Mouse (Mus musculus): ENCODE results near the gene Phtf2. TPM values are rescaled to one million over a fixed set of nuclear protein-coding genes. Genes with fewer than 3 reads are reported as not detected.

Phtf2 gene
- polyA plus RNA-seq, 1 experiment, result 10.2 TPM

DNA sequence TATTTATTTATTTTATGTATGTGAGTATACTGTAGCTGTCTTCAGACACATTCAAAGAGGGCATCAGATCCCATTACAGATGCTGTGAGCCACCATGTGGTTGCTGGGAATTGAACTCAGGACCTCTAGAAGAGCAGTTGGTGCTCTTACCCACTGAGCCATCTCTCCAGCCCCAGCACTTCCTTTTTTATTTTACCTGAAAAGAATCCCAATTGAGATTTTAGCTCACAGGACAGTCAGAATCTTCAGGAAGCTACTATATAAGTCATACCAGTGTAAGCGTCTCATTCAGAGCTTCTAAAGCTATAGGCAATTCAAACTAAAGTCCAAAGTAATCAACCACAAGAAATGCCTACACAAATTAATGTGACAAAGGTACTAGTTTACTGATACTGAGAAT, 47.5 kb downstream of the Phtf2 start:
- Histone ChIP-seq H3K27me3 (ENCODE audit: control insufficient read depth, insufficient read depth, low read length) (no peaks in the 10 kb centered on the region), H3K4me1 (ENCODE audit: control insufficient read depth, insufficient read depth, low read length) (no peaks in the 10 kb centered on the region), H3K4me3 (replicated peaks; ENCODE audit: insufficient read depth, low read depth, low read length) (no peak overlapping the region), H3K27ac (ENCODE audit: insufficient read depth, low read length) (no peak overlapping the region)
- no peak for DNase-seq
- 96% methylated on average over 1 of the region's 1 CpGs for WGBS
- TF ChIP-seq POLR2A (IDR thresholded peaks at IDR 0.05; ENCODE audit: borderline replicate concordance, insufficient read depth, low read length), result no peak
- no peak for TF ChIP-seq CTCF (IDR thresholded peaks at IDR 0.05; ENCODE audit: borderline replicate concordance, insufficient read depth, low read depth, low read length)

DNA sequence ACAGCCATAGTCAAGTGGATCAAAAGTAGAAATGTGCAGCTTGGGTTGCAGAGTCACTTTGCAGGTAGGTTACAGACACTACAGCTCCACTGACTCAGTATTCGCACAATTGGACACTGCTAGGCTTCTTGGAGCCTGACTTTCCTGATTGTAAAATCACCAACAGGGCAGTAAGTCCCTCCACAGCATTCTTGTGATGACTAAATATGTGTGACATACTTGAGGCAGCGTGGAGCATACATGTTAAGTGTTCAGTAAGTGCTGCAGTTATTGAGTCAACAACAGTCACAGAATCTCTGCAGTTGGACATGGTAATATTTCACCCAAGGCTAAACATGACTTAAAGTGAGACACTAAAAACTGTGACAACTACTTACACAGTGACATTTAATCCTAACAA, 50.5 kb downstream of the Phtf2 start:
- TF ChIP-seq CTCF (IDR thresholded peaks at IDR 0.05; ENCODE audit: borderline replicate concordance, insufficient read depth, low read depth, low read length) (no peak), POLR2A (IDR thresholded peaks at IDR 0.05; ENCODE audit: borderline replicate concordance, insufficient read depth, low read length) (no peak)
- no peak for DNase-seq
- WGBS, result 95% methylated on average over 2 of the region's 2 CpGs
- H3K27ac ChIP-seq (ENCODE audit: insufficient read depth, low read length), result no peak overlapping the region
- H3K4me3 ChIP-seq (replicated peaks; ENCODE audit: insufficient read depth, low read depth, low read length), result no peak overlapping the region
- no peaks in the 10 kb centered on the region for H3K27me3 ChIP-seq (ENCODE audit: control insufficient read depth, insufficient read depth, low read length)
- no peaks in the 10 kb centered on the region for H3K4me1 ChIP-seq (ENCODE audit: control insufficient read depth, insufficient read depth, low read length)

DNA sequence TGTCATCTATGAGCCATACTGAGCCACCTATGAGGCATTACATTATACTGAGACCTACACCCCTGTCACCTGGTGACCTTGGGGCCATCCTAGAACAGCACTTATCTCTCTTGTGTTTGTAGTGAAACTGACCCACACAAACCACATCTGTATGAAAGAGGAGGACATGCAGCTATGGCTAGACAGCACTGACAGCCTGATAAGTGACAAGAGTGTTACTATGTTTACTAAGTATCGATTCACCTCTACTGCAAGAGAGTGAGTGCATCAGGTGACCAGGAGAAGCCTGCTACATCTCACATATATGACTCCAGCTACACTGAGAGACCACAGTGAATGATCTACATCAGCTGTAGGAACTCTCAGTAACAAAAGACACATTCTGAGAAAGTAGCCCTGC, 51.2 kb downstream of the Phtf2 start:
- no peaks in the 10 kb centered on the region for H3K4me1 ChIP-seq (ENCODE audit: control insufficient read depth, insufficient read depth, low read length)
- no peak for TF ChIP-seq POLR2A (IDR thresholded peaks at IDR 0.05; ENCODE audit: borderline replicate concordance, insufficient read depth, low read length)
- no peak for TF ChIP-seq CTCF (IDR thresholded peaks at IDR 0.05; ENCODE audit: borderline replicate concordance, insufficient read depth, low read depth, low read length)
- WGBS, result 100% methylated on average over 1 of the region's 1 CpGs
- no peaks in the 10 kb centered on the region for H3K27me3 ChIP-seq (ENCODE audit: control insufficient read depth, insufficient read depth, low read length)
- no peak overlapping the region for H3K4me3 ChIP-seq (replicated peaks; ENCODE audit: insufficient read depth, low read depth, low read length)
- no peak overlapping the region for H3K27ac ChIP-seq (ENCODE audit: insufficient read depth, low read length)
- no peak for DNase-seq

DNA sequence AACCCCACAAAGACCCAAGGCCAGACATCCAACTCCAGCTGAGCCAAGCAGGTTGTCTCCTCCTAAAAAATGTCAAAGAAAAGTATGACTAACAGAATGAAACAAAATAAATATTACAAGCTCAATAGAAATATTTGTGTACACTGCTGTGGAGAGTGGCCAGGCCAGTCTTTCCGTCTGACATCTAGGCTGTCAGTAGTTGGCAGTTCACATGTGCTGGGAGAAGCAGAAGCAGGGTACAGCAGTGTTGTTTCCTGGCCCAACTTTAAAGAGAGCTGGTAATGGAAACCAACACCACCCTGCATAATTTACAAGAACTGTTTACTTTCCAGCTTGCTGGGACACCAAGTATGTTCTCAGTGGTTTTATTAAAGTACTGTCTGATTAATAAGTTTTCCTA, 60.3 kb downstream of the Phtf2 start:
- TF ChIP-seq POLR2A (IDR thresholded peaks at IDR 0.05; ENCODE audit: borderline replicate concordance, insufficient read depth, low read length) (no peak), CTCF (IDR thresholded peaks at IDR 0.05; ENCODE audit: borderline replicate concordance, insufficient read depth, low read depth, low read length) (no peak)
- H3K4me3 ChIP-seq (replicated peaks; ENCODE audit: insufficient read depth, low read depth, low read length), result no peak overlapping the region
- WGBS, result 61% methylated on average over 1 of the region's 1 CpGs

DNA sequence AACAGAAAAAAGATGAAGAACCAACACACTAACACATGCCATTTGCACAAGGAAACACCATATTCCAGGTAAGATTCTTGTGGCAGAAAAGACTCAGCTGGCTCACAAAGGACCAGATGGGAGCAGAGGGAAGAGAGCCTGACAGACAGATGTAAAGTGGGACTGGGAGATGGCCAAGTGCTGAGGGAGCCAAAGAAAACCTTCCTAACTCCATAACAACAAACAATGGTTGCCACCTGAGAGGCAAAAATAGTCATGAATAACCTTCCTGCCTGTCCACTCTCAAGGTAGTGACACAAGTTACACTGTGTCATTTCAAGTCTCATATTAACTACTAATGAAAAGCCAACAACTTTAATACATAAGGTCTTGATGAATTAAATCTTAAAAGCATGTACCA, 60.8 kb downstream of the Phtf2 start:
- Histone ChIP-seq H3K4me3 (replicated peaks; ENCODE audit: insufficient read depth, low read depth, low read length) (no peak overlapping the region), H3K27me3 (ENCODE audit: control insufficient read depth, insufficient read depth, low read length) (no peaks in the 10 kb centered on the region), H3K4me1 (ENCODE audit: control insufficient read depth, insufficient read depth, low read length) (no peaks in the 10 kb centered on the region; the same call in 1 of the 2 replicates), H3K27ac (ENCODE audit: insufficient read depth, low read length) (no peak overlapping the region)
- TF ChIP-seq CTCF (IDR thresholded peaks at IDR 0.05; ENCODE audit: borderline replicate concordance, insufficient read depth, low read depth, low read length), result no peak
- no peak for TF ChIP-seq POLR2A (IDR thresholded peaks at IDR 0.05; ENCODE audit: borderline replicate concordance, insufficient read depth, low read length)
- no peak for DNase-seq

More for the DNA sequence above, 60.3 kb downstream of the Phtf2 start:
- no peak overlapping the region for H3K27ac ChIP-seq (ENCODE audit: insufficient read depth, low read length)
- no peaks in the 10 kb centered on the region for H3K27me3 ChIP-seq (ENCODE audit: control insufficient read depth, insufficient read depth, low read length)
- no peaks in the 10 kb centered on the region; the same call in 1 of the 2 replicates for H3K4me1 ChIP-seq (ENCODE audit: control insufficient read depth, insufficient read depth, low read length)
- no peak for DNase-seq

DNA sequence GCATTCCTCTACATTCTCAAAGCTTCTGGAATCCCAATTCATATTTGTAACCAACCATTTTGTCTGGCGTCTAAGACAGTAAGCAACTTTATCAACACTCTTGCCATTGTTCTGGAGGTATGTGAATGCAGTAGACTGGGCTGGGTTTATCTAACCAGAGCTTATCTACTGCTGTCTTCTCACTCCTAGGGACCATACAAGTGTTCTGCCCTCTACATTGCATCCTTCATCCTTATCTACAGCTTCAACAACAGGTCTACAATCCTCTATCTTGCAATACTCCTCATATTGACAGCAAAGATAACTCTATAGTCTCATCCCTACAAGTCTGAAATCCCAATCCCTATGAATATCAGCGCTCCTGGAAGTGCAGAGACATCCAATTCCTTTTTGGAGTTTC, 66.8 kb downstream of the Phtf2 start:
- 98% methylated on average over 2 of the region's 2 CpGs for WGBS
- TF ChIP-seq CTCF (IDR thresholded peaks at IDR 0.05; ENCODE audit: borderline replicate concordance, insufficient read depth, low read depth, low read length) (no peak), POLR2A (IDR thresholded peaks at IDR 0.05; ENCODE audit: borderline replicate concordance, insufficient read depth, low read length) (no peak)
- Histone ChIP-seq H3K4me3 (replicated peaks; ENCODE audit: insufficient read depth, low read depth, low read length) (no peak overlapping the region), H3K4me1 (ENCODE audit: control insufficient read depth, insufficient read depth, low read length) (no peaks in the 10 kb centered on the region), H3K27ac (ENCODE audit: insufficient read depth, low read length) (no peak overlapping the region), H3K27me3 (ENCODE audit: control insufficient read depth, insufficient read depth, low read length) (no peaks in the 10 kb centered on the region)
- no peak for DNase-seq

DNA sequence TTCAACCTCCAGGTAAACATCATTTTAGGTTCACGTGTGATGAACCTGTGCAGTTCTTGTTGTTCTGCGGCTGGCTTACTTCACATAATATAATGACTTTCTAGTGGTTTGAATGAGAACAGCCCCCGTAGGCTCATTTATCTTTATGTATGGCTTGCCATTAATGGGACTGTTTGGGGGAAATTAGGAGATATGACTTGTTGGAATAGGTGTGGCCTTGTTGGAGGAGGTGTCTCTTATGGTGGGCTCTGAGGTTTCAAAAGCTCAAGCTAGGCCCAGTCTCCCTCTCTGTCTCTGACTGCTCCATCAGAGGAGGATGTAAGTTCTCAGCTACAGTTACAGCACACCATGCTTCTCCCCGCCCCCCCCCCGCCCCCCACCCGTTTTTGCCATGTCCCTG, 71.5 kb downstream of the Phtf2 start:
- H3K4me1 ChIP-seq (ENCODE audit: control insufficient read depth, insufficient read depth, low read length), result no peaks in the 10 kb centered on the region
- H3K27me3 ChIP-seq (ENCODE audit: control insufficient read depth, insufficient read depth, low read length), result no peaks in the 10 kb centered on the region
- TF ChIP-seq CTCF (IDR thresholded peaks at IDR 0.05; ENCODE audit: borderline replicate concordance, insufficient read depth, low read depth, low read length), result no peak
- no peak for TF ChIP-seq POLR2A (IDR thresholded peaks at IDR 0.05; ENCODE audit: borderline replicate concordance, insufficient read depth, low read length)
- no peak overlapping the region for H3K4me3 ChIP-seq (replicated peaks; ENCODE audit: insufficient read depth, low read depth, low read length)
- H3K27ac ChIP-seq (ENCODE audit: insufficient read depth, low read length), result no peak overlapping the region
- 90% methylated on average over 6 of the region's 6 CpGs for WGBS
- no peak for DNase-seq

DNA sequence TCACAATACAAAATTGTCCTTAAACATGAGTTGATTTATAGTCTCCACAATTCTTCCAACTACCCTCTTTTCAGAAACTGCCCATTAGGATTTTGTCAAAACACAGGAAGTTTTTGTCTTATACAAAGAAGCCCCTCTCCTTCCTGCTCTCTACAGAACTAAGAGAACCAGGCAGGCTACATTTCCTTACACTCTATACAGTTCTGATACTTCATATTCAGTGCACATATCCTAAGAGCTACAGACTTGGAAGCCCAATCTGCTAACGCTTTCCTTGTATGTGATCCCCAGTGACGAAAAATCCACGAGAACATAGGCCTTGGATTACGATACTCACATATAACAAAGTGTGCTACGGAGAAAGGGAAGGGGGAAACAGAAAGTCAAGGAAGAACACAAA, 86.0 kb downstream of the Phtf2 start:
- Histone ChIP-seq H3K27me3 (ENCODE audit: control insufficient read depth, insufficient read depth, low read length) (no peaks in the 10 kb centered on the region), H3K4me3 (replicated peaks; ENCODE audit: insufficient read depth, low read depth, low read length) (no peak overlapping the region), H3K27ac (ENCODE audit: insufficient read depth, low read length) (no peak overlapping the region), H3K4me1 (ENCODE audit: control insufficient read depth, insufficient read depth, low read length) (no peaks in the 10 kb centered on the region)
- TF ChIP-seq POLR2A (IDR thresholded peaks at IDR 0.05; ENCODE audit: borderline replicate concordance, insufficient read depth, low read length) (no peak), CTCF (IDR thresholded peaks at IDR 0.05; ENCODE audit: borderline replicate concordance, insufficient read depth, low read depth, low read length) (no peak)
- 93% methylated on average over 5 of the region's 5 CpGs for WGBS
- DNase-seq, result no peak

All from cerebellum, adult 2 months (tissue).